Mouse (Mus musculus) forelimb bud, embryonic 11.5 days (tissue): ENCODE data around the gene Ppp6r3.
"Not testable (repeated sequence)": the region's sequence is repeated elsewhere in the genome, so short reads cannot be mapped to it uniquely, and the experiment has no call there.

ENCODE experiments used
- DNase-seq: peaks from one replicate; pipeline ENCODE4 v3.0.0-alpha.2; 2012; ENCODE audit warnings: low read depth, low spot score

The Ppp6r3 gene

GRCm38 (mm10) chr19:3576451-3577264, 1.1 kb upstream of the Ppp6r3 start:
- DNase-seq: no peak

DNA sequence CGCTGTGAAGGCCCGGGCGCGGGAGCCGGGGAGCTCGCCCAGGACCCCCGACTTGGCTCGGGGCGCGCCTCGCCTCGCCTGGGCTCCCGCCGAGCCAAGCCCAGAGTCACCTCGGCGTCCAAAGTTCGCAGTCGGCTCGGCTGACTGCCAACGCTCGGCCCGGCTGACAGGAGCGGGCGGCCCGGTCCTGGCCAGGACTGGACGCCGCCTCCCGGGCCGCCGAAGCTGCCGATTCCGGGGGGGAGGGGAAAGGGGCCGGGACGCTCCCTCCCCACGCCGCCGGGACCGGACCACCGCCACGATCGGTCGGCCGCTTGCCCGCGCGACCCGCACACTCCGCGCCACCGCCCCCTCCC, 295 bp downstream of the Ppp6r3 start:
- no peak for DNase-seq

GRCm38 (mm10) chr19:3574593-3575094, 905 bp downstream of the Ppp6r3 start:
- no peak for DNase-seq

DNA sequence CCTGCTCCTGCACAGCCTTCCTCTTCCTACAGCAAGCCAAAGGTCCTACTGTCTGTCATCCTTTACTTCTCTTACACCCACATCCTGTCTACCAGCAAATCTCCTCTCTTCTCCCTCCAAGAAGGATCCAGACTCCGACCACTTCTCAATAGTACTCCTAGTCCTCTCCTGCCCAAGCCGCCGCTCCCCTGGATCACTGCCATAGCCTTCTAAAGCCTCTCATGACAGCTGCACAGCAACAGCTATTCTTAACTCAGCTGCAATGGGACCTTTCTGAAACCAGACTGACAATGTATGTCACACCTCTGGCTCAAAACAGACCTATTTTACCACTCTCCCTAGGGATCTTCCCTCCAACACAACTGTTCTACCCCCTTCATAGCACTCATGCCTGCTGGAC, 11.2 kb downstream of the Ppp6r3 start:
- DNase-seq: no peak

DNA sequence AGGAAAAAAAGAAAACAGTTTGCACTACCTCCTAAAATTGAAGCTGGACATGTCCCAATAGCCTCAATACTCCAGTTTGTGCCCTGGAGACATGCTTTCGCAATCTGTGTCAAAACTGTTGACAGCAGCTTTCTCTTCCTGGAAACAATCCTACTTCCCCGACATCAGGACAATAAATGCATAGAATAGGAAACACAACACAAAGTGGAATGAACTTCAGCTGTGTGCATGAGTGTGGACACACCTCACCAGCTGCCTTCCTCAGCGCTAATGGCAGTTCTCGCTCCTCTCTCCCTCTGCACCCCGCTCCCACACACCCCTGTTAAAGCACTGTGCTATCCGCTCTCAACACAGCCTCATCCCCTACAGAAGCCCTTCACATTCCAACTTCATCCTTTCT, 12.8 kb downstream of the Ppp6r3 start:
- DNase-seq: no peak

DNA sequence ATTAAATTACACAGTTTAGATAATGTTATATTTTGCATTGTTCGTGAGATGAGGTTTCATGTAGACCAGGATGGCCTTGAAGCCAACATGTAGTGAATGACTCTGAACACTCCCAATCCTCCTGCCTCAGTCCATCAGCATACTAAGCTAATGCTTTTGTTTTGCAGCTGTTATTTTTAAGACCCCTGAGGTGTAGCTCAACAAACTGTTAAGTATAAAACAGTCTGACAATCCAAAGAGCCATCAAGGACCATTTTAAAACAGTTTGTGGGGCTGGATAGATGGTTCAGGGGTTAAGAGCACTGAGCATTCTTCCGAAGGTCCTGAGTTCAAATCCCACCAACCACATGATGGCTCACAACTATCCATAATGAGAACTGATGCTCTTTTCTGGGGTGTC, 13.3 kb downstream of the Ppp6r3 start:
- no peak for DNase-seq

DNA sequence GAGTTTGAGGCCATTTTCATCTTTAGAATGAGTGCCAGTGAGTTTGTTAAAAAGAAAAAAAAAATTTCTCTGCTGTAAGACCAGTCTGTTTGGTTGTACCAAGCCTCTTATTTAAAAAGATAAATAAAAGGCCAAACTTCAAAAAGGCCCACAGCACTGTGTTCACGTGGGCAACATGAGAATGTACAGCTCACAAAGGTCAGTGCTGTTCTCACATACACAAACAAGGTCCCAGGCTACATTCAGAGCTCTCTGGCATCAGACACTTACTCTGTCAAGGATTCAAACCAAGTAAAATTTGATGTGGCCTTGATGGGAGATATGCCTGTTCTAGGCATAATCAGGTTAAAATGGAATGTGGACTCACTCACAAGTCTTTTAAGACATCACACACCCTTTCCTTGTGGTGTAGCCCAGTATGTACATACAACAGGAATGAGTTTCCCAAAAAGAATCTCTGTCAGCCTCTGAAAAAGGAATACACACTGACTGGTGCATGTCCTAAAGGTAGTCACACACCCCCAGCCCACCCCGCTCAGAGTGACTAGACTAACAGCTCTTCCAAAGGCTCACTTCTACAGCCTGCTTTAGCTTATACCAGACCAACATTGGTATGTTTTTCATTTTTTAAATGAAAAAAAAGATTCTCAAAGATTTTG, 19.3 kb downstream of the Ppp6r3 start:
- no peak for DNase-seq

- DNase-seq: no peak
Observed at GRCm38 (mm10) chr19:3554785-3555184, 20.8 kb downstream of the Ppp6r3 start.

DNA sequence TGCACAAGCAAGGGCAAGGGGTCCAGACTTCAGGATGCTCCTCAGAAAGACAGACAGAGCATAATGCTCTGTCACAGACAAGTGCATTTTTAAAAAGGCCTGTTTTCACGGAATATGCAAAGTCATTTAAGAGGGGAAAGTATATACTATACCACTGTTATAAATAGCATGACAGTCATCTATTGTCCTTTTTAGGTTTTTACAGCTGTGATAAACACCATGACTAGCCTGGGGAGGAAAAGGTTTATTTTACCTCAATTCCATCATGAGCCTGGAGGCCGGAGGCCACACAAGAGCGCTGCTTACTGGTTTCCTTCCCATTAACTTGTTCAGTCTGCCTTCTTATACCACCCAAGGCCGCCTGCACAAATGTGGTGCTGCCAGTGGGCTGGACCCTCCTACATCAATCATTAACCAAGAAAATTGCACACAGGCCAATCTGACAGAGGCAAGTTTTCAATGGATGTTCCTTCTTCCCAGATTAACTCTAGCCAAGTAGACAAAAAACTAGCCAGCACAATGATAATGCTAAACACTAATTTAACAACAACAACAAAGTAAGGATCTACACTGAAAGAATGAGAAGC, 23.9 kb downstream of the Ppp6r3 start:
- no peak for DNase-seq

- DNase-seq: no peak
Observed at GRCm38 (mm10) chr19:3550101-3550500, 25.4 kb downstream of the Ppp6r3 start.

DNA sequence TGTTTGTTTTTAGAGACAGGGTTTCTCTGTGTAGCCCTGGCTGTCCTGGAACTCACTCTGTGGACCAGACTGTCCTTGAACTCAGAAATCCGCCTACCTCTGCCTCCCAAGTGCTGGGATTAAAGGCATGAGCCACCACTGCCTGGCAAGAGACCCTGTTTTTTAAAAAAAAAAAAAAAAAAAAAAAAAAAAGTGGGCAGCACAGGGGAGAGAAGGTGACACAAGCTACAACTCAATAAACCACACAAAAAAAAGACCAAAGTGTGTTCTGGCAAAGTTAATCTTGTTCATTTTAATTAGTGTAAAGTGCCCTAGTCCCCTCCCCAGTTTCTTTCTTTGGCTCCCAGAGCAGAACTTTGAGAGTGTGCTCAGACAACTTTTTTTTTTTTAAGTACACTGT, 26.3 kb downstream of the Ppp6r3 start:
- DNase-seq: no peak

DNA sequence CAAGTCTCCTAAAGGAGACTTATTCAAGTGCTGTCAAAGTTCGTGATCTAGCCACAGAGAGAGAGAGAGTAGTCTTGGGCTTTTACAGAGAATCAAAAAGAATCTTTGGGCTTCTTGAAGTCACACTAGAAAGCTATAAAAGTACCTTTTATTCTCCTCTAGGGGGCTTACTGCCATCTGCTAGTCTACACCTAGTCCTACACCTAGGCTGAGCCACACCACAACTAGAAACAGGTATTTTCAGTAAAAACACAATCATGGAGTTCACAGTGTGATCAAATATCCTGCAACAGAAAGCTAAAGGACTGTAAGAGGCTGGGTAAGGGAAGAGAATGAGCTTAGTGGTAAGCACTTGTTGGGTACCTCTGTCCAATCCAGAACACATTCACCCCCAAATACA, 27.2 kb downstream of the Ppp6r3 start:
- DNase-seq: no peak

GRCm38 (mm10) chr19:3544995-3545394, 30.6 kb downstream of the Ppp6r3 start:
- no peak for DNase-seq

DNA sequence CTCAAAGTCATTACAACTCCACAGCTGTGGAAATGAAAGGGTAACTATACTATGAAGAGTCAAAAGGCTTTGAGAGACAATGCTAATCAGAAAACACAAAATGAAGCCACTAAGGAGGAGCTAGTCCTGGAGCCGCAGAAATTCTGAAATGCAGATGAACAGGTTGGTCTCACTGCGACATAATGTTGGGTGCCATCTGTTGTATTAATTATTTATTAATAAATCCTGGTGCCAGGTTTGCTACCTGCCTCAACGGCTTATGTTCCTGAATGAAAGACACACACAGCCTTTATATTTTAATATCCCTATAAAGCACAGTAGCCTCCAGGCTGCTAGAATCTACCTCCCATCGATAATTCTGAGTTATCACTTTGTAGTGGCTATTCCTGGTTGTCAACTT, 33.0 kb downstream of the Ppp6r3 start:
- no peak for DNase-seq

GRCm38 (mm10) chr19:3540997-3541396, 34.6 kb downstream of the Ppp6r3 start:
- DNase-seq: no peak

- no peak for DNase-seq
Observed at GRCm38 (mm10) chr19:3540254-3540653, 35.3 kb downstream of the Ppp6r3 start.

DNA sequence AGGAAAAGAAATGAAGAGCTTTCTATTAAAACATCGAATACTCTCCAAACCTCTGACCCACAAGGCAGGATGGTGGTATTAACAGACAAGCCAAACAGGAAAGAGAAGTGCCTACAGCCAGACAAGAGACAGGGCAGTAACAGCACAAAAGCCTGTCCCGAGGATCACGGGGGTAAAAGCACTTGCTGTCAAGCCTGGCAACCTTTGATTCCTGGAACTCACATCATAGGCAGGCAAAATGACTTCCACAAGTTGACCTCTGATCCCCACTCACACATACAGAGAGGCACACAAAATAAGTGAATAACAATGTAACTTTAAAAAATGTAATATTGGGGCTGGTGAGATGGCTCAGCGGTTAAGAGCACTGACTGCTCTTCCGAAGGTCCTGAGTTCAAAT, 36.1 kb downstream of the Ppp6r3 start:
- no peak for DNase-seq

GRCm38 (mm10) chr19:3537658-3538057, 37.9 kb downstream of the Ppp6r3 start:
- no peak for DNase-seq

GRCm38 (mm10) chr19:3534945-3535344, 40.6 kb downstream of the Ppp6r3 start:
- DNase-seq: no peak

DNA sequence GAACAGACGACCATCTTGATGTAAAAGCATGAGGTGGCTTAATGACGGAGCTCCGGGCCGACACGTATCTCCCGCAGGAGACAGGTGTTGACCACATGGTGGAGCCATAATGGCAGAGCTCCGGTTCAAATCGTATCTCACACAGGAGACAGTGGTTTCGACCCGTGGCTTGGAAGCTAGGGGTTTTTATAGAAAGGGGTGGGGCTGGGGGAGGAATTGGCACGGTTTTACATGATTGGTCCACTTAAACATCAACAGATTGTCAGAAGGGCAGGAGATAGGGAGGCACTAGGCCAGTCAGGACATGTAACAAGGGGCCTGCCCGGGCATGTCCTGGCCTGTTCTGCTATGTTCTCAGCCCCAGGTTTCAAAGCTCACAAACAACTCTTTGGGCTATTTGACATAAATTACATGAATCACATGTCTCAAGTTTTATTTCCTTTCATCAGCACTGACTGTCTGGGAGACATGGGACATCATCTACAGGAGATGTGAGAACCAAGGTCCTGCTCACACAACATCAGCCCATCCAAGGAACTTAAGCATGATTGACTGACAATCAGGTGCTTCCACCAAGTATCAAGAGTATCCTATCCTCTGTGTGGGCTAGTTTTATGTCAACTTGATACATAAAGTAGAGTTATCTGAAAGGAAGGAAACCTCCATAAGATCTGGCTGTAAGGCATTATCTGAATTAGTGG, 42.1 kb downstream of the Ppp6r3 start:
- DNase-seq: not testable (repeated sequence)

GRCm38 (mm10) chr19:3532717-3533260, 42.8 kb downstream of the Ppp6r3 start:
- DNase-seq: no peak

GRCm38 (mm10) chr19:3529781-3530180, 45.8 kb downstream of the Ppp6r3 start:
- no peak for DNase-seq
